Mouse (Mus musculus) bone marrow macrophage, adult 2 months (primary cell): ENCODE data around the gene S1pr3.

Experiments
- CTCF ChIP-seq: IDR thresholded peaks from 2 replicates; pipeline ENCODE4 v1.5.1; 2012; ENCODE audit warnings: low read depth, mild to moderate bottlenecking, low read length, moderate library complexity
- POLR2A ChIP-seq: IDR thresholded peaks from 2 replicates; pipeline ENCODE4 v1.6.1; 2012; ENCODE audit warnings: mild to moderate bottlenecking, low read depth, low read length, borderline replicate concordance

DNA sequence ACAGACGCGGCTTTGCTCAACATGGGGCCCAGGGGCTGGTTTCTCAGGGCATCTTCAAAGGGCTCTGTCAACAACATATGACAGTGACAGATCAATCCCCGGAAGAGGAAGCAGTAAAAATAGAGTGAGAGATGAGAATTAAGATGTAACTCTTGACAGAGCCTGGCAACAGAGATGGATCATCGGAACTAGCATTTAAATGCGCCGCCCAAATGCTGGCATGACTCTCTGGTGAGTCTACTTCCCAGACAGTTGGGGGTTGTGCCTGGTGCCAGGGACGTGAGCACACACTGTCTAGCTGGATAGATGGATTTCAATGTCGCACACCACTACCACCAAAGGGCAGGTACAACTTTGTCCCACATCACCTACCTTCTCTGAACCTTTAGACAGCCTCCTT is 34.5 kb downstream of the S1pr3 start:
- TF ChIP-seq CTCF (no peak), POLR2A (no peak)
